Mouse (Mus musculus) forebrain, embryonic 14.5 days (tissue): ENCODE measurements at regions not wholly inside any gene's neighbourhood (a gene's known extent, or its start where the extent isn't known, plus 50 kb on each side); places are given as distances from the start of the nearest gene placed in this dataset.

ENCODE experiments used
- ATAC-seq: fragments of 200-750 bp; cut with Nextera tagmentation; 2 replicates; pipeline ENCODE4 v1.8.0; 2017; ENCODE audit warnings: mild to moderate bottlenecking, moderate library complexity
- DNase-seq: peaks from one replicate; pipeline ENCODE4 v3.0.0-alpha.2; 2015; ENCODE audit warnings: low spot score
- H3K27ac ChIP-seq: fragments of 300-500 bp; sonication (generic); 2 replicates; pipeline ENCODE4 v1.5.1; 2014; ENCODE audit warnings: low read depth, mild to moderate bottlenecking, control low read depth, low read length, moderate library complexity
- H3K27me3 ChIP-seq: fragments of 300-500 bp; sonication (generic); replicated peaks from 2 replicates; pipeline ENCODE4 v1.6.1; 2014; ENCODE audit warnings: low read length, control low read depth, mixed read lengths; ENCODE audit not compliant: control insufficient read depth, insufficient read depth
- H3K36me3 ChIP-seq: fragments of 300-500 bp; sonication (generic); 2 replicates; pipeline ENCODE4 v1.6.1; 2014; ENCODE audit warnings: low read length, control low read depth; ENCODE audit not compliant: control insufficient read depth, insufficient read depth
- H3K4me1 ChIP-seq: fragments of 300-500 bp; sonication (generic); 2 replicates; pipeline ENCODE4 v1.6.1; 2014; ENCODE audit warnings: antibody characterized with exemption, low read length, control low read depth; ENCODE audit not compliant: control insufficient read depth, insufficient read depth
- H3K4me2 ChIP-seq: fragments of 300-500 bp; sonication (generic); 2 replicates; pipeline ENCODE4 v1.6.1; 2014; ENCODE audit warnings: mild to moderate bottlenecking, control low read depth, low read length
- H3K4me3 ChIP-seq: fragments of 300-500 bp; sonication (generic); 2 replicates; pipeline ENCODE4 v1.5.1; 2014; ENCODE audit warnings: low read depth, low read length, control low read depth
- H3K9ac ChIP-seq: fragments of 300-500 bp; sonication (generic); 2 replicates; pipeline ENCODE4 v1.6.1; 2014; ENCODE audit warnings: mild to moderate bottlenecking, low read length, control low read depth, moderate library complexity
- H3K9me3 ChIP-seq: fragments of 300-500 bp; sonication (generic); replicated peaks from 2 replicates; pipeline ENCODE4 v1.6.1; 2016; ENCODE audit warnings: low read length, control low read depth, mixed read lengths; ENCODE audit not compliant: control insufficient read depth
- WGBS: fragments of 180-500 bp; shearing (Covaris S2); extraction: QIAGEN DNeasy Blood & Tissue Kit; methylation state at CpG from one replicate; pipeline ENCODE4 v1.1.7; 2014; 5-methylcytosine and 5-hydroxymethylcytosine counted together

- H3K9ac ChIP-seq, result no peak overlapping the region
- H3K4me2 ChIP-seq, result no peak overlapping the region
- H3K4me3 ChIP-seq, result no peak overlapping the region
- H3K9me3 ChIP-seq, result no peaks in the 10 kb centered on the region
- H3K36me3 ChIP-seq, result no peaks in the 10 kb centered on the region
- WGBS, result 89% methylated on average over 1 of the region's 1 CpGs
- ATAC-seq (no peak), DNase-seq (no peak)
- H3K27me3 ChIP-seq, result no peaks in the 10 kb centered on the region
- H3K4me1 ChIP-seq, result no peaks in the 10 kb centered on the region
- no peak overlapping the region for H3K27ac ChIP-seq
Measured at GRCm38 (mm10) chr11:111443381-111443780, 377.4 kb downstream of the Kcnj2 start.

- H3K27ac ChIP-seq, result no peak overlapping the region
- ATAC-seq (no peak), DNase-seq (no peak)
- no peaks in the 10 kb centered on the region for H3K4me1 ChIP-seq
- no peak overlapping the region for H3K9ac ChIP-seq
- H3K4me3 ChIP-seq, result no peak overlapping the region
- no peaks in the 10 kb centered on the region for H3K27me3 ChIP-seq
- H3K9me3 ChIP-seq, result no peaks in the 10 kb centered on the region
- no peaks in the 10 kb centered on the region for H3K36me3 ChIP-seq
- no peak overlapping the region for H3K4me2 ChIP-seq
- 87% methylated on average over 4 of the region's 4 CpGs for WGBS
Measured at GRCm38 (mm10) chr11:111444791-111445190, 378.8 kb downstream of the Kcnj2 start.

- Histone ChIP-seq H3K36me3 (no peaks in the 10 kb centered on the region), H3K9me3 (no peaks in the 10 kb centered on the region), H3K4me2 (no peak overlapping the region), H3K4me3 (no peak overlapping the region), H3K27me3 (no peaks in the 10 kb centered on the region), H3K9ac (no peak overlapping the region), H3K27ac (no peak overlapping the region), H3K4me1 (0 out of 2 replicates have a peak, but pooled peaks cover 1% of the 10 kb centered on the region)
- DNase-seq (peak; percentile 89), ATAC-seq (peak; percentile 46; the same call in 1 of the 2 replicates)
- 10% methylated on average over 4 of the region's 4 CpGs for WGBS
Measured at GRCm38 (mm10) chr11:111445764-111446163, 379.8 kb downstream of the Kcnj2 start.

- Histone ChIP-seq H3K4me2 (no peak overlapping the region), H3K4me3 (no peak overlapping the region), H3K27me3 (no peaks in the 10 kb centered on the region), H3K9ac (no peak overlapping the region), H3K4me1 (0 out of 2 replicates have a peak, but pooled peaks cover 3% of the 10 kb centered on the region), H3K9me3 (no peaks in the 10 kb centered on the region), H3K36me3 (no peaks in the 10 kb centered on the region), H3K27ac (no peak overlapping the region)
- peak; percentile 81 for DNase-seq
- 74% methylated on average over 3 of the region's 3 CpGs for WGBS
- ATAC-seq, result peak; percentile 84; the same call in 1 of the 2 replicates
Measured at GRCm38 (mm10) chr11:111450811-111451494, 385.0 kb downstream of the Kcnj2 start.

- WGBS, result 93% methylated on average over 10 of the region's 10 CpGs
- H3K36me3 ChIP-seq, result no peaks in the 10 kb centered on the region
- no peak overlapping the region for H3K4me3 ChIP-seq
- no peaks in the 10 kb centered on the region for H3K9me3 ChIP-seq
- H3K27me3 ChIP-seq, result no peaks in the 10 kb centered on the region
- H3K4me1 ChIP-seq, result no peaks in the 10 kb centered on the region
- ATAC-seq, result no peak
- no peak overlapping the region for H3K9ac ChIP-seq
- DNase-seq, result no peak
- H3K4me2 ChIP-seq, result no peak overlapping the region
- H3K27ac ChIP-seq, result no peak overlapping the region
Measured at GRCm38 (mm10) chr11:111460046-111460445, 394.1 kb downstream of the Kcnj2 start.

GRCm38 (mm10) chr11:111484981-111485380 is 419.0 kb downstream of the Kcnj2 start:
- H3K27ac ChIP-seq, result no peak overlapping the region
- no peaks in the 10 kb centered on the region for H3K36me3 ChIP-seq
- DNase-seq, result no peak
- no peaks in the 10 kb centered on the region for H3K27me3 ChIP-seq
- no peaks in the 10 kb centered on the region for H3K4me1 ChIP-seq
- no peak overlapping the region for H3K4me3 ChIP-seq
- WGBS, result 91% methylated on average over 6 of the region's 6 CpGs
- H3K4me2 ChIP-seq, result no peak overlapping the region
- H3K9me3 ChIP-seq, result no peaks in the 10 kb centered on the region
- no peak for ATAC-seq
- H3K9ac ChIP-seq, result no peak overlapping the region

GRCm38 (mm10) chr11:111512471-111512870 is 446.5 kb downstream of the Kcnj2 start:
- no peak overlapping the region for H3K4me3 ChIP-seq
- ATAC-seq (no peak), DNase-seq (no peak)
- H3K9me3 ChIP-seq, result no peaks in the 10 kb centered on the region
- H3K36me3 ChIP-seq, result no peaks in the 10 kb centered on the region
- no peaks in the 10 kb centered on the region for H3K4me1 ChIP-seq
- no peaks in the 10 kb centered on the region for H3K27me3 ChIP-seq
- no peak overlapping the region for H3K9ac ChIP-seq
- H3K4me2 ChIP-seq, result no peak overlapping the region
- 42% methylated on average over 4 of the region's 4 CpGs for WGBS
- no peak overlapping the region for H3K27ac ChIP-seq

- Histone ChIP-seq H3K27me3 (no peaks in the 10 kb centered on the region), H3K4me3 (no peak overlapping the region), H3K4me1 (0 out of 2 replicates have a peak, but pooled peaks cover 2% of the 10 kb centered on the region), H3K9me3 (no peaks in the 10 kb centered on the region), H3K27ac (no peak overlapping the region), H3K36me3 (no peaks in the 10 kb centered on the region), H3K4me2 (peak overlapping the region; percentile 26; the same call in 1 of the 2 replicates), H3K9ac (no peak overlapping the region)
- 31% methylated on average over 8 of the region's 8 CpGs for WGBS
- ATAC-seq (peak; percentile 70; the same call in 1 of the 2 replicates), DNase-seq (peak; percentile 79)
Measured at GRCm38 (mm10) chr11:111522716-111523115, 456.8 kb downstream of the Kcnj2 start.

- H3K36me3 ChIP-seq, result no peaks in the 10 kb centered on the region
- 0 out of 2 replicates have a peak, but pooled peaks cover 2% of the 10 kb centered on the region for H3K4me1 ChIP-seq
- H3K27ac ChIP-seq, result no peak overlapping the region
- no peak overlapping the region for H3K4me2 ChIP-seq
- no peak overlapping the region for H3K4me3 ChIP-seq
- no peaks in the 10 kb centered on the region for H3K9me3 ChIP-seq
- peak; percentile 43 for DNase-seq
- H3K9ac ChIP-seq, result no peak overlapping the region
- 65% methylated on average over 8 of the region's 8 CpGs for WGBS
- no peak for ATAC-seq
- H3K27me3 ChIP-seq, result no peaks in the 10 kb centered on the region
Measured at GRCm38 (mm10) chr11:111523465-111523864, 457.5 kb downstream of the Kcnj2 start.
